Mouse (Mus musculus) heart, postnatal 0 days (tissue): ENCODE data around the gene Padi2.

Experiments used
- CTCF ChIP-seq: IDR thresholded peaks from 2 replicates; pipeline ENCODE4 v1.5.1; 2016; ENCODE audit warnings: antibody characterized with exemption, control low read depth, low read depth
- EP300 ChIP-seq: IDR thresholded peaks from 2 replicates; pipeline ENCODE4 v1.6.1; 2016; ENCODE audit warnings: antibody characterized with exemption, low read depth

GRCm38 (mm10) chr4:140873011-140873410 lies 33.1 kb upstream of the Padi2 start:
- TF ChIP-seq EP300 (no peak), CTCF (no peak)
